Mouse (Mus musculus) testis, adult 2 months (tissue): Measurements from ENCODE around the gene Cdk5r2. TPM values are rescaled to one million over a fixed set of nuclear protein-coding genes. Genes with fewer than 3 reads are reported as not detected.
A peak's percentile ranks its signal among the peaks of the same experiment; 100 is the strongest.

ENCODE experiments used
- H3K27ac ChIP-seq: fragments of 200-500 bp; 2 replicates; pipeline ENCODE4 v1.5.1; 2012; ENCODE audit warnings: low read depth, low read length; ENCODE audit not compliant: control insufficient read depth, insufficient read depth
- H3K27me3 ChIP-seq: fragments of 200-500 bp; 2 replicates; pipeline ENCODE4 v1.6.1; 2012; ENCODE audit warnings: mild to moderate bottlenecking, low read length, moderate library complexity; ENCODE audit not compliant: control insufficient read depth, insufficient read depth
- H3K36me3 ChIP-seq: fragments of 200-500 bp; 2 replicates; pipeline ENCODE4 v1.6.1; 2012; ENCODE audit warnings: mild to moderate bottlenecking, low read length; ENCODE audit not compliant: control insufficient read depth, insufficient read depth
- H3K4me1 ChIP-seq: fragments of 200-500 bp; 2 replicates; pipeline ENCODE4 v1.6.1; 2012; ENCODE audit warnings: low read length; ENCODE audit not compliant: control insufficient read depth, insufficient read depth
- H3K4me3 ChIP-seq: fragments of 200-500 bp; 2 replicates; pipeline ENCODE4 v1.5.1; 2012; ENCODE audit warnings: low read depth, mild to moderate bottlenecking, low read length, moderate library complexity, mixed read lengths; ENCODE audit not compliant: control insufficient read depth
- CTCF ChIP-seq: fragments of 200-500 bp; IDR thresholded peaks from 2 replicates; pipeline ENCODE4 v1.5.1; 2012; ENCODE audit warnings: low read depth, mild to moderate bottlenecking, inconsistent platforms, low read length, moderate library complexity; ENCODE audit not compliant: control insufficient read depth, insufficient read depth, insufficient replicate concordance
- POLR2A ChIP-seq: fragments of 200-500 bp; IDR thresholded peaks from 2 replicates; pipeline ENCODE4 v1.6.1; 2012; ENCODE audit warnings: low read depth, mild to moderate bottlenecking, inconsistent platforms, low read length, moderate library complexity; ENCODE audit not compliant: control insufficient read depth
- polyA plus RNA-seq: library from polyadenylated mRNA; depleted of rRNA; stranded (reverse); fragments of >200 nt; gene quantifications from 2 replicates; pipeline ENCODE4 v1.2.3, GENCODE M21; 2012

Cdk5r2 gene
- polyA plus RNA-seq, 1 experiment = 0.07 TPM

- TF ChIP-seq POLR2A (no peak), CTCF (no peak)
- Histone ChIP-seq H3K4me3 (peak overlapping the region; percentile 59), H3K27me3 (peaks cover 10% of the 10 kb centered on the region; the same call in 1 of the 2 replicates), H3K36me3 (no peaks in the 10 kb centered on the region), H3K4me1 (peaks cover 30% of the 10 kb centered on the region), H3K27ac (no peak overlapping the region)
These were observed 422 bp downstream of the Cdk5r2 start for GRCm38 (mm10) chr1:74855156-74855555.

- peaks cover 10% of the 10 kb centered on the region; the same call in 1 of the 2 replicates for H3K27me3 ChIP-seq
- peaks cover 30% of the 10 kb centered on the region for H3K4me1 ChIP-seq
- peak overlapping the region; percentile 59 for H3K4me3 ChIP-seq
- no peaks in the 10 kb centered on the region for H3K36me3 ChIP-seq
- H3K27ac ChIP-seq = no peak overlapping the region
- TF ChIP-seq CTCF = no peak
- no peak for TF ChIP-seq POLR2A
These were observed 1.1 kb downstream of the Cdk5r2 start for GRCm38 (mm10) chr1:74855651-74856438.

GRCm38 (mm10) chr1:74856439-74856720, 1.6 kb downstream of the Cdk5r2 start:
- TF ChIP-seq CTCF (no peak), POLR2A (no peak)
- Histone ChIP-seq H3K27me3 (peaks cover 10% of the 10 kb centered on the region; the same call in 1 of the 2 replicates), H3K36me3 (no peaks in the 10 kb centered on the region), H3K4me3 (no peak overlapping the region), H3K27ac (no peak overlapping the region), H3K4me1 (peaks cover 30% of the 10 kb centered on the region)

- H3K27ac ChIP-seq = no peak overlapping the region
- TF ChIP-seq CTCF = no peak
- no peak for TF ChIP-seq POLR2A
- no peaks in the 10 kb centered on the region for H3K36me3 ChIP-seq
- peaks cover 10% of the 10 kb centered on the region; the same call in 1 of the 2 replicates for H3K27me3 ChIP-seq
- H3K4me3 ChIP-seq = no peak overlapping the region
- H3K4me1 ChIP-seq = peaks cover 30% of the 10 kb centered on the region
These were observed 2.1 kb downstream of the Cdk5r2 start for GRCm38 (mm10) chr1:74856791-74857190.

GRCm38 (mm10) chr1:74857201-74857600, 2.5 kb downstream of the Cdk5r2 start:
- no peak overlapping the region for H3K4me3 ChIP-seq
- TF ChIP-seq CTCF (no peak), POLR2A (no peak)
- peaks cover 30% of the 10 kb centered on the region for H3K4me1 ChIP-seq
- no peaks in the 10 kb centered on the region for H3K36me3 ChIP-seq
- peaks cover 10% of the 10 kb centered on the region; the same call in 1 of the 2 replicates for H3K27me3 ChIP-seq
- H3K27ac ChIP-seq = no peak overlapping the region

- H3K4me3 ChIP-seq = no peak overlapping the region
- no peak for TF ChIP-seq CTCF
- TF ChIP-seq POLR2A = no peak
- peaks cover 10% of the 10 kb centered on the region; the same call in 1 of the 2 replicates for H3K27me3 ChIP-seq
- no peaks in the 10 kb centered on the region for H3K36me3 ChIP-seq
- peaks cover 30% of the 10 kb centered on the region for H3K4me1 ChIP-seq
- no peak overlapping the region for H3K27ac ChIP-seq
These were observed 2.9 kb downstream of the Cdk5r2 start for GRCm38 (mm10) chr1:74857677-74858076.

GRCm38 (mm10) chr1:74858171-74858719, 3.5 kb downstream of the Cdk5r2 start:
- Histone ChIP-seq H3K27ac (no peak overlapping the region), H3K36me3 (no peaks in the 10 kb centered on the region), H3K27me3 (peaks cover 10% of the 10 kb centered on the region; the same call in 1 of the 2 replicates), H3K4me3 (no peak overlapping the region), H3K4me1 (peaks cover 30% of the 10 kb centered on the region)
- TF ChIP-seq POLR2A = no peak
- TF ChIP-seq CTCF = no peak
